Mouse (Mus musculus): ENCODE results near the gene Tmem251. TPM values are rescaled to one million over a fixed set of nuclear protein-coding genes. Genes with fewer than 3 reads are reported as not detected.

Tmem251 gene
- polyA plus RNA-seq, 3 experiments from 2014 or later = 7.7 to 10.5 (median 9.7) TPM

DNA sequence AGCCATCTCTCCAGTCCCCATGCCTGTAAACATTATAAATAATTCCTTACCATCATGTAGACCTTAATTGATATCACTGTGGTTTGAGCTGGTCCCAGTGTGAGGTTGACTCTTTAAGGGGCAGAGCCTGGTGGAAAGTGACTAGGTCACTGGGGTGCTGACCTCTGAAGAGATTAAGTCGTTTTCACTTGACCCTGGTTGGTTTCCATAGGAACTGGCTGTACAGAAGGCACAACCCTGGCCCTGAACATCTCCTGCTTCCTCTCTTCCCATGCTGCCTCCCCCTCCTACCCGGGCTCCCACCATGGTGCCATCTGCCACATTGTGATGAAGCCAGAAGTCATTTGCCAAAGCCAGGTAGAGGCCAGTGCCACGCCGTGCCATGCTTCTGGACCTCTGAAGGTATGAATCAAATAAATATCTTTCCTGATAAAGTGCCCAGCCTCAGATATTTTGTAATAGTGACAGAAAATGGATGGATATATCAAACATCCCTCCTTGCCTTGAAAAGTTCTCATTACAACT is 32.6 kb upstream of the Tmem251 start:
- ATAC-seq = no peak

DNA sequence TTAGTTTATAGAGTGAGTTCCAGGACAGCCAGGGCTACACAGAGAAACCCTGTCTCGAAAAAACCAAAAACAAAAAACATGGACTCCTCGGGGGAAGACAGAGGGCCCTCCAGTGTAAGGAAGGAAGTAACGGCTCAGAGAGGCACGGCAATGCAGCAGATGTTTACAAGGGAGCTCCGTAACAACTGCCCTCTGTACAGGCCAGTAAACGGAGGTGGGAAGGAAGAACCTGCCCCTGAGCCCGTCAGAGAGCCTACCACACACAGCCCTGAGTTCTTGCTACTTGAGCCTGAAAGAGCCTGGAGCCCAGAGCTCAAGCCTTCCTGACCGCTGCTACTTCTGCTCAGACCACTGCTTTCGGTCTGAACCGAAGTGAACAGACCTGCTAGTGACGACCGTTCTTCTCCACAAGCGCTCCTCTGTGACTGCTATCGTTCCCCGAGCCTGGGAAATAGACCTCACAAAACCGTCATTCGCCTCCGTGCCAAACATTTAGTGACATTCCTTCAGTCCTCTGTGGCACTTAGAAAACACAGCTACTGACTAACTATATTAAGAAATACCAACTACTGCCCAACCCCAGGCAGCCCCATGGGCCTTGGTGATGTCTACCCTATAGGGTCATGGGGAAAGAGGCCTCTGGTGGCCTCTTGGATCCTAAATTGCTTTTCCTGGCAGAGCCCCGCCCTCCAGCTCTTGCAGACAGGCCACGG is 30.3 kb upstream of the Tmem251 start:
- ATAC-seq = no peak

DNA sequence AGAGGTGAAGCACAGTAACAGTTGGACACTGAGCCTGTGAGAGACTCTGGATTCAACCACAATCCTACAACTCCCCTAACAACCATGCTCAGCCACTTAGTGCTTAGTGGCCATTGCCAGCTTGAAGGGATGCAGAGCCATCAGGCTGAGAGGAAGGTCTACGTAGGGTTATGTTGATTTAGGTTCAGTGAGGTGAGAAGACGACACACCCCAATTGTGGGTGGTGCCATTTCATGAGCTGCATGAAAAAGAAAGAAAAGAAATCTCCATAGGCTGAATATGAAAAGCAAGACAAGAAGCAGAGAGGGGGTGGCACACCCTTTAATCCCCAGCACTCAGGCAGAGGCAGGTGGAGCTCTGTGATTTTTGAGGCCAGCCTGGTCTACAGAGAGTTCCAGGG is 29.4 kb upstream of the Tmem251 start:
- no peak for ATAC-seq

DNA sequence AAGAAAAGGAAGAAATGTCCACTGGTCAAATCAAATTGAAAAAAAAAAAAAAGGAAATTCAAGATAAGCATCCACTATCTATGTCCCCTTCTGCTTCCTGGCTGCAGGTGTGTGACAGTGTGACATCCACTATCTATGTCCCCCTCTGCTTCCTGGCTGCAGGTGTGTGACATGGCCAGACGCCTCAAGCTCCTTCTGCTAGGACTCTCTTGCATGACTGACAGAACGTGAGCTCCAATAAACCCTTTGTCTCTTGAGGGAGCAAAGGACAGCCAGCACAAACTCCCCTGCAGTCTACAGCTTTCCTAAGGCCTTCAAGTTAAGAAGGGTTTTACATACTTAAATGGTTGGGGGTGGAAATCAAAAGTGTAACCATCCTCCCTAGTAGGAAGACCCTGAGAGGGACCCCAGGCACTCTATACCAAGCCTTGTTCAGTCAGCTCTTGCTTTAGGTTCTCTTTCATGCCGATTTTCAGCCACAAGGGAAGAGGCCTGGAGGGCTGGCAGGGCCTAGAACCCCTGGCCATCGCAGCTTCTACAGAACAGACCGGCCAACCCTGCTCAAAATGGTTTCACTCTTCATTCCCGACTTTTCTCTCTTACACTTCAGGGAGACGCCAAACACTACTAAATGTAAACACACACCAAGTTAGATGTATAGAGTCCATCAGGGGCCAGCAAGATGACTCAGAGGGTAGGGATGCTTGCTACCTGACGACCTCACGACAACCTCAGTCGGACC is 28.7 kb upstream of the Tmem251 start:
- no peak for ATAC-seq

DNA sequence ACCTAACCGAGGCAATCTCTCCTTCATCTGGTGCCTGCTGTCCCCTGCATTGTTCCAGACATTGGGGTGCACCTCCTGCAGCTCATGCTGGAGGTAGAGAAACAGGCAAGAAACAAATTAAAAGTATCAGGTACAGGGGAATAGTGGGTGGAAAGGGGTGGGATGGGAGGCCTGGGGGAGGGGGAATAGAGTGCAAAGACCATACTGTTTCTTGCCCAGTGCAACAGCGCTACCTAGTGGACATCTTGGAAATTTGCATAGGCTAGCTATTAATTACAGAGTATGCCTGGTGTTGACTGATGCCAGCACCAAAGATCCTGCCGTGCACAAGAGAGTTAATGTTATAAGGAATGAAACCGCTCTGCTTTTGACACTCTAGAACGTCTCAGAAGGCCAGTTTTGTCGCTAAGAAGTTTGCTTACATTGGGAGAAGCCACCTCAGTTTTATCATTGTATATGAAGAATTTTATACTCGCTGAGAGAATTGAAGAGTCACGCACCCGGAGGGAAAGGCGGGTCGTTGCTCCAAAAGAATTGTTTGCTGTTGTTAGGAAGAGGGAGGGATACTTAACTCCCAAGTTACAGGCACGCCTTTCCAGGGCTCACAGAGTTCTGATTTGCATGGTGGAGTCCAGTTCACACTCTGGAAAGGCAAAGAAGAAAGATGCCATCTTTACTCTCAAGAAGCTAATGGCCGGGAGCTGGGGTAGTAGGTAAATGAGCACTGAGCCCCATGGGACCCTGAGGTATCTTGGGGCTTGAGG is 23.8 kb upstream of the Tmem251 start:
- ATAC-seq = peak; percentile 64

DNA sequence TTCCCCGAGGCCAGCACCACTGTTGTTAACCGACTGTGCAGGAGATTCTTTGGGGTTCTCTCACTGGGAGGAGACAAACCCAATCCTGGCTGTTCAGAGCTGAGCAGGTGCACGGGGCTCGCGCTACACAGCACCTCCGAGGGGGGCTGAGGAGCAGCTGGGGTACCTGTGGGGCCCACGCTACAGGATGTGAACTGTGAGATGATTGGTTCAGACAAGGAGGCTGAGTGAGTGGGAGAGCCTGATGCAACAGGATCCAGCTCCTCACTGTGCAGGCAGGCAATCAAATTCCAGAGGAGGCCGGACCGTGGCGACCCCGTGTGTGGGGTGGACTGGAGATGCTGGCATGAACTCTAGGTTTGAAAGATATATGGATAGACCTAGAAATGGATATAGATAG is 21.1 kb upstream of the Tmem251 start:
- ATAC-seq = no peak

DNA sequence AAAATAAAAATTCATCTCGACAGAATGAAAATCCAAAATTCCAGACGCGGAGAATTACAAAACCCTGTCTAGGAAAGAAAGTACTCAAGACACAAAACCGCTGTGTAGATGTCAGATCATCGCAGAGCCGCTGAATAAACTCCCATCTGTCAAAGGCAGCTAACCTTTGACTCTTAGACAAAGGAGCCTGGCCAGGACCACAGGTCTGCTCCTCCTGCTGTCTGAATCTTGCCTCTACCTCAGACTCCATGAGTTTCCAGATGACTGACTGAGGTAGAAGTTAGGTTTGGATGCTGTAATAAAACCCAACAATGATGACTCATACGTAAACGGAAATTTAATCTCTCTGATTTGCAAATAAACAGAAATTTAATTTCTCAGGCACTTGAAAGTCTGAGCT is 20.6 kb upstream of the Tmem251 start:
- ATAC-seq = no peak

DNA sequence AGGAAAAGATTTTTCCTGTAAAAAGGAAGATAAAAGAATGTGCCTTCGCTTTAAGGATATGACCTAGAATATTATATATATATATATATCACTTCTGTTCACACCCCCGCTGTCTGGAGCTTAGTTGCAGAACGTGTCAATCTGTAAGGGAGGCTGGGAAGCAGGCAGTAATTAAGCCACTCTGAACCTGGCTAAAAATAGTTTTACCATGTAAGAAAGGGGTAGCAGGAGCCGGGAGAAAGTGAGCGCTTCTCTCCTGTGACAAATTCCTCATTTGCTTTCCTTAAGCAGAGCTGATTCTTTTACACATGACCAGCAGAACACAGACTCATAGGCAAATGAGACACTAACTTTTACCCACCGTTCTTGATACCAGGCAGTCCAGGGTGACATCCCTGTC is 19.7 kb upstream of the Tmem251 start:
- ATAC-seq = no peak

DNA sequence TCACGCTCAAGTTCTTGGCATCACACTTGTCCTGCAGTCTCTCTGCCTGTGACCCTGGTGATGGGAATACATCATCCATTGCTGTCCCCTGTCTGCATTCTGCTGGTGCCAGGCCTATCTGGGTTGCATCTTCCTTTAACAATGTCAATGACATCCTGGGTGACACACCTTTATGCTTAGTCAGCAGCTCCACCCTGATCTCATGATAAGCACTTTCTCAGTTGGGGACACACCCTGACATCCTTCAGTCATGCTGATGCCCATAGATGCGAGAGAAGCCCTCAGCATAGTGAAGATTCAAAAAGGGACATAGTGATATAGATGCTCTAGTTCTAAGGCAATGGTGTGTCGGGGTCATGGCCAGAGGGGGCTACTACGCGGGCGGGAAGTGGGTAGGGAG is 18.4 kb upstream of the Tmem251 start:
- peak; percentile 54 for ATAC-seq

DNA sequence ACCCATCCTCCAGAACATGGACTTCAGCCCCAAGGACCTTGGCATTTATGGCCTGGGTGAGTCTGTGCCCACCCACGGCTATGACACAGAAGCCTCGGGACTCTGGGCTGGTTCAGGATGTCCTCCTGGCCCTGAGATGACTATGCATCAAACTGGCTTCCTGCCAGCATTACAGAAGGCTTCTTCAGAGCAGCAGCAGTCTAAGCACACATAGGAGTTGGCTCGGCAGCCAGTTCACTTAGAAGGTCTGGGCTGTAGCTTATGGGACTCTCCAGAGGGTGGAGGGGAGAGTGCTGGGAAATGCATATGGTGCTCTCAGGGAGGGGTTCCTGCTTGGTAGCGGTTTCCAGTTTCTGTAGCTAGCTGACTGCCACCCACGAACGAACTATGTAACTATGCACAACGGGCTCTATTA is 17.8 kb upstream of the Tmem251 start:
- peak; percentile 51 for ATAC-seq

DNA sequence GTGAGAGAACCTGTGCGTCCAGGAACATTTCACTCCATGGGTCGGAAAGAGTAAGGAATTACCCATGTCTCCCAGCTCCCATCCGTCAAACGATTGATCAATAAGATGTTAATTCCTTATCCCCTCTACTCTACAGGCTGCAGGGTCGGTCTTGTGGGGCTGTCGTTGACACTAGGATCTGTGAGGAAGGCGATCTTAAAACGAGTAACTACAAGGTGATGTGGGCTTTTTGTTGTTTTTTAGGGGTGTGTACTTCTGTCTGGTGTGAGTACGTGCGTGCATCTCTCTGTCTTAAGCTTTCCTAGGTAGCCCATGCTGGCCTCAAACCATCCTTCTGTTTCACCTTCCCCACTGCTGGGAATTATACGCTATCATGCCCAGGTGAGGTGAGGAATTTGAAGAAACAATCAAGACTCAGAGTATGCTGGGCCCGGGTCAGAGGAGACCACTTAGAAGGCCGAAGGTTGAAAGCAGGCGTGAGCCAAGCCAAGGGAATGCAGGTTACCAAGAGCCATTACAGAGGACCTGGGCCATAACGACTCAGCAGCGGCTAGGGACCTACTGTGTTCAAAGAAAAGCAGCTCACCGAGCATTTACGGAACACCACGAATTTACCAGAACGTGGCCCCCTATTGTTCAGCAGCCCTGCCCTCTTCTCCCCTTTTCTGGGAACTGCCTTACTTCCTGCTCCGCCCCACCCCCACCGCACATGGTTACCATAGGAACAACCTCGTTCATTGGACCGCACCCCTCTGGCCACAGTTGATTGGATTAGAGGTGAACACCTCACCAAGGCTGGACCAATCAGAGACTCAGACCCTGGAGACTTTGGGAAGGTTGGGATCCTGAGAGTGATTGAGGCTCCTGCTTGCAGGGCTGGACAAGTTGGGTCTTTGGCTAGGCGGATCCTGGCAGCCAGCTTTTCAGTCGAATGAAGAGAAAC is 13.4 kb upstream of the Tmem251 start:
- ATAC-seq = peak; percentile 24

DNA sequence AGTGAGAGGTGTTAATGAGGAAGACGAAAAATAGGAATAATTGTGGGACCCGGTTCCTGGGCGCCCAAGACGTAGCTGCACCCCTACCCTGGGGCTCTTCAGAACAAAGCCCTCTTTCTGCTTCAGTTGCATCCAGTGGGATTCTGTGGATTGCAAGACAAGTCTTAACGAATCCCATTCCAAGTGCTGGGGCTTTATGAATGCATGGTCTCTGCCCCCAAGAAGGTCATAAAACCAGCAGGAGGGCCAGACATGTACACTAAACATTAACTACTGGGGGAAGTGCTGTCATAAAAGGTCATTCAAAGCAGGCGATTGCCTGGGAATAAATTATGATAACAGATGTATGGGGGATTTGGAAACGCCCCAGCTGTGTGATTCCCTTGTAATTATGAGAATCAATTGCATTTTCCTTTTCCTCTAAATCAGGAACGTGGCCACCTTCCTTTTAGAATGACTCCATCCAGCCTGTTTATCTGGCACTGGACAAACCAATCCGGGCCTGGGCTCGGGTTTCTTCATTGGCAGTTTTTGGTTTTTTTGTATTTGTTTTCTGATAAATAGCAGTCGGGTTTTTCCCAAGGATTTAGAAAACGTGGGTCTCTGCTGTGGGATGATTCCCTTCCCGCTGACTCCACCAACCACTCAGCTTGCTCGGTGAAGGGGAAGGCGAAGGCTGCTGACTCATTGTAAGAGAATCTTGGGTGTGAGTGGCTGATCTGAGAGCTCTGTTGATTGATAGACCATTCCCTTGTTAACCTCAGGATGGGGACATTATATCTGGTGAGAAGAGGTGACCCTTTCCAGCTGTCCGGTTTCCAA is 12.6 kb upstream of the Tmem251 start:
- ATAC-seq = no peak

DNA sequence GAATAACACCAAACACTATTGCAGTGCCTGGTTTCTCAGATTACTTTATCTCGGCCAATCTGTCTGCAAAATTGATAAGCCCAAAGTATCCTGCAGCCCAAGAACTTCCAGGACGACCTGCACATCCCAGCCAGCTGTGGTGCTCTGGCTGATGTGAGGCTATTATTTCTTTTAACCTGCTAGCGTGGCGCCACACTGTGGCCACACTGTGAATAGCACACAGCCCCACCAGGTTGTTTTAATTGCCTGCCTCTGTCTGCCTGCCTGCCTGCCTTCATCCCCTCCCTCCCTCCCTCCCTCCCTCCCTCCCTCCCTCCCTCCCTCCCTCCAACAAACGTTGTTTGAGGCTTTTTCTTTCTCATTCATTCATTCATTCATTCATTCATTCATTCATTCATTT is 10.2 kb upstream of the Tmem251 start:
- peak; percentile 70 for ATAC-seq

DNA sequence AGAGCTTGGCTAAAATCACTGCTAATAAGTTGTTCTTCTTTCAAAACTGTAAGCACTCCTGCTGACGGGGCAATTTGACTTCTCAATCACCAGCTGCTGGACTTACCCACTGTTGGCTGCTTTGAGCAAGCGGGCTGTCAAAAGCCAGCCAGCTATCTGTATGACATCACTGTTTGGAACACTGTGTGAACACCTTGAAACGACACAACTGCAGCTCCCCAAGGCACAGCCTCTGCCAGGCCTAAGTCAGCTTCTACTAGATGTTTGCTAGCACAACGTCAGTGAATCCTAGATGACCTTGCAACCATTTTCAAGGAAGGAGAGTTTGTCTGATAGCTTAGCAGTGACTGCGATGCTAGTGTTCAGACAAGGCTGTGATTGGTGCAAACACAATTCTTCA is 4.5 kb upstream of the Tmem251 start:
- no peak for ATAC-seq

DNA sequence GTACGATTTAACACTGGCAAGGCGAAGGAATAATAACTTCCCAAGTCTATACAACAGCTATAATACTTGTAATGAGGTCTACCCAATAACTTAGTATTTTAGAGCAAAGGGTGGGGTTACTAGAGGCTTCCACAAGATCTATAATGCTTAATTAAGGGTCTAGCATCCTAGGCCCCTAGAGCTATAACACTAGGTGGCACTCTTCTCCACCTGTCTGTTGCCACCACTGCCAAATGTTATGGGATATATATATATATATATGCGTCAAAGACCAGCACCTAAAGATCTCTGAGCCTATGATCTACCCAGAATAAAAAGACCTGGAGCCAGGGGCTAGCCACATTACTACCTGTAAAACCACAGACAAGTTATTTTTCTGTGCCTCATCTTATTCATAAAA is 3.3 kb upstream of the Tmem251 start:
- ATAC-seq = no peak

DNA sequence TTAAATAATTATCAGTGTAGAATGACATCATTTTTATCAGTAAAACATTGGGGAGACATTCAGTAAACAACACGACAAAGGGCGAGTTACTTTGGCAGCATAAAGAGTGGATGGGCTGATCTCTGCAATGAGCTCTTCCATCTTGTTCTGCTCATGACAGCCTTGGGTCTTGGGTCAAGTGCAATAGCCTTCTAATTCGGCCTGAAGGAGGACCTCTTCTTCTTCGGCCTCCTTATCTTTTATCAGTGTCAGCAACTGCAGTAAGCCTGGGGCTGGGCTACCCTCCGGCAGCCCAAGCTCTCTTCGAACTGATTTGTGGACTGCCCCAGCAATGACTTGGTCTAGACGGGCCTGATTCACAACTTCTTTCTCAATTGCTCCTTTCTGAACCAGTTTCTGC is 1.5 kb upstream of the Tmem251 start:
- no peak for ATAC-seq

DNA sequence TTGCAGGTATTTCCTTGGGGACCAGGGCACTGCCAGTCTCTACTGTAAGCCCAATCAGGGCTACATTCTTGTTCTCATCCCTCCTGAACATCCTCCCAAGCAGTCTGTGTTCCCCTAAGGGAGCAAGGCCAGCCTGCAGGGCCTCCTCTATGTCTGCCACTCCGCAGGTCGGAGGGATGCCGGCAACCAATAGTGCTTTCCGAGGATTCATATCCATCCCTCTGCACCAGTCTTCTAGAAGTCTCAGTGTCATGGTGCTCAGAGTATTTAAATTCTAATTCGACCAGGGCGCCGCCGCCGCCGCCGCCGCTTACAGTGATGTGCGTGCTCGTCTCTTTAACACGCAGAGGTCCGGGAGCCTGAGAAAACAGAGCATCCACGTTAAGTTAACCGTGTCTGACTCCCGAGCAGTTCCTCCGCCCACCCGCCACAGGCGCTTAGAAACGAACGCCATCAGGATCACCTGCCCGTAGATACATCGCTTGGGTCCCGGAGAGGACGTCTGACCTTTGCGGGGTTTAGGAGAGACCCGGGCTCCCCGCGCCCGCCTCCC is 450 bp upstream of the Tmem251 start:
- peak; percentile 20 for ATAC-seq

DNA sequence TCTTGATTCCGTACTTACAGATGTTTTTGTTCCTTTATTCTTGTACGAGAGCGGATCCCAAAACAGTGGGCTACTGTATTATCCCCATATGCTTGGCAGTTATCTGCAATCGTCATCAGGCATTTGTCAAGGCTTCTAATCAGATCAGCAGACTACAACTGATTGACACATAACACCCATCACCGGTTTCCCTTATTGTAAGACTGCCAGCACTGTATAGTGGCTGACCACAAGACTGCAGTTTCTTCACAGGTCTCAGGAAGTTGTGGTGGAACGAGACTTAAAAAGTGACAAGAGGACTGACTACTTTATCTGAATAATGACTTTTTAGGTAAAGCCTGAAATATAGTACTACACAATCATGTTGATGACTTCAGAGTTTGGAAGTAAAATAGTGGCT is 1.3 kb downstream of the Tmem251 start:
- peak; percentile 79 for ATAC-seq

DNA sequence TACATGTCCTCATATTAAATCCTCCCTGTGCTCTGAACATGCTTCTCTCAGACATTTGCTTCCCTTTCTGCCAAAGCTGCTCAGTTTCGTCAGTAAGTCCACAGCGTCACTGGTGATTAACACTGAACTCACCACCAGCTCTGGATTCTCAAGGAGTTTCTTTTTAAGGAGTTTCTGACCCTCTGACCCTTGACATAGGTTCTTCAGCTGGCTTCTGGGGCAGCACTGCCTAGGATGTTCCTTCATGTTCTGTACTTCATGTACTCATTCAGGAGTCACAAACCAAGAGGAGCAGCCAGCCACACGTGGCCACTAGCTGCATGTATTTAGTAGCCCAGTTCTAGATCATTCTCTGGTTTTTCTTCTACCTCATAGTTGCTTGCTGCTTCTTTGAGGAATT is 4.7 kb downstream of the Tmem251 start:
- no peak for ATAC-seq

DNA sequence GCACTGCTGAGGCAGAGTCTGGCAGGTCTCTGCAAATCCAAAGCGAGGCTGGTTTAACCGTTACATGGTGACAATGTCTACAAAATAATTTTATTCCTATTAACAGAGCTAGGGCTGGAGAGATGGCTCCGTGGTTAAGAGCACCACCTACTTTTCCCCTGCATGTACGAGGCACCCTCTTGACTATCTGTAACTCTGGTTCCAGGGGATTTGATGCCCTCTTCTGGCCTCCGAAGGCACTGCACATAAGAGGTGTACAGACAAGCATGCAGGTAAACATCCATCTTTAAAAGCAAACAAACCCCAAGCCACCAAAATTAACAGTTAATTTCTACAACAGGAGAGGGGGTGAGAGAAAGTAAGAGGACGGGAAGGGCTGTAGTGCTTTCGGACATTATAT is 12.7 kb downstream of the Tmem251 start:
- ATAC-seq = no peak

Data from inflammation-experienced regulatory T-cells, adult 6 months (primary cell).